Mouse (Mus musculus) embryonic fibroblast, embryonic 13.5 days (primary cell): ENCODE results near the gene Ptpn7.

Source experiments
- CTCF ChIP-seq: IDR thresholded peaks from 2 replicates; pipeline ENCODE4 v1.5.1; 2011; ENCODE audit warnings: mild to moderate bottlenecking, control low read depth, low read length, moderate library complexity, borderline replicate concordance; ENCODE audit not compliant: insufficient read depth
- POLR2A ChIP-seq: IDR thresholded peaks from 2 replicates; pipeline ENCODE4 v1.6.1; 2011; ENCODE audit warnings: low read depth, mild to moderate bottlenecking, control low read depth, low read length, moderate library complexity

DNA sequence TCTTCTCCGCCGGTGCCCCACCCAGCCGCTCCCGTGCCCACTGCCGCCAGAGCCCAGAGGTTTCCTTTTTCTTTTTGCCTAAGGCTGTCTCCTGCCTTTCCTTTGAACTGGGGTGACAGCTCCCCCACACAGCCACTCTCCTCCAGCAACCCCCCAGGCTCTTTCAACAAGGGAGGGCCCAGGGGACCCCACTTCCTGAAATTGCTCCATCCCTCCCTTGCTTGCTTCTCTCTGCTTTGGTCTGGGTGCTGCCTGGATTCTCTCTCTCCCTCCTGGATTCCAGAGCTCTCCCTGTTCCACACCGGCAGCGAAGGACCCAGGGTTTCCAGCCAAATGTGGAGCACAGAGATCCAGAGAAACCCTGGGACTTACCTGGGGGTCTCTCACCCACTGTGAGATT, 32.1 kb upstream of the Ptpn7 start:
- TF ChIP-seq CTCF (no peak), POLR2A (no peak)
